Mouse (Mus musculus): ENCODE measurements around the gene Gucy1b2.

The Gucy1b2 gene

GRCm38 (mm10) chr14:62443840-62444430, 12.2 kb downstream of the Gucy1b2 start:
- no peak for DNase-seq

GRCm38 (mm10) chr14:62442971-62443370, 13.1 kb downstream of the Gucy1b2 start:
- DNase-seq, result no peak

GRCm38 (mm10) chr14:62440036-62440435, 16.1 kb downstream of the Gucy1b2 start:
- peak in 1 of 2 experiments; percentile 13 for DNase-seq

GRCm38 (mm10) chr14:62438236-62438635, 17.9 kb downstream of the Gucy1b2 start:
- no peak for DNase-seq

GRCm38 (mm10) chr14:62437806-62438205, 18.3 kb downstream of the Gucy1b2 start:
- no peak for DNase-seq

GRCm38 (mm10) chr14:62425277-62425691, 30.8 kb downstream of the Gucy1b2 start:
- no peak for DNase-seq

GRCm38 (mm10) chr14:62422265-62422664, 33.8 kb downstream of the Gucy1b2 start:
- DNase-seq, result no peak

GRCm38 (mm10) chr14:62417501-62417900, 38.6 kb downstream of the Gucy1b2 start:
- no peak for DNase-seq

GRCm38 (mm10) chr14:62416742-62417134, 39.4 kb downstream of the Gucy1b2 start:
- DNase-seq, result peak; percentile 45 to 47

GRCm38 (mm10) chr14:62416007-62416741, 39.9 kb downstream of the Gucy1b2 start:
- DNase-seq, result peak in 1 of 2 experiments; percentile 32

- no peak for DNase-seq
Measured at GRCm38 (mm10) chr14:62395346-62395745, 60.7 kb downstream of the Gucy1b2 start.

- DNase-seq, result peak in 1 of 2 experiments; percentile 54
Measured at GRCm38 (mm10) chr14:62392754-62393153, 63.3 kb downstream of the Gucy1b2 start.

- no peak for DNase-seq
Measured at GRCm38 (mm10) chr14:62389729-62390536, 66.2 kb downstream of the Gucy1b2 start.

- DNase-seq, result peak in 1 of 2 experiments; percentile 25
Measured at GRCm38 (mm10) chr14:62389064-62389728, 66.9 kb downstream of the Gucy1b2 start.

- DNase-seq, result no peak
Measured at GRCm38 (mm10) chr14:62383786-62384299, 72.2 kb downstream of the Gucy1b2 start.

- DNase-seq, result no peak
Measured at GRCm38 (mm10) chr14:62383109-62383508, 73.0 kb downstream of the Gucy1b2 start.

- DNase-seq, result no peak
Measured at GRCm38 (mm10) chr14:62380606-62381005, 75.5 kb downstream of the Gucy1b2 start.

GRCm38 (mm10) chr14:62379391-62379790, 76.7 kb downstream of the Gucy1b2 start:
- no peak for DNase-seq

- no peak for DNase-seq
Measured at GRCm38 (mm10) chr14:62376115-62376514, 80.0 kb downstream of the Gucy1b2 start.

GRCm38 (mm10) chr14:62375694-62376093, 80.4 kb downstream of the Gucy1b2 start:
- DNase-seq, result peak; percentile 19 to 27

- no peak for DNase-seq
Measured at GRCm38 (mm10) chr14:62374001-62374400, 82.1 kb downstream of the Gucy1b2 start.

- DNase-seq, result peak; percentile 30 to 59
Measured at GRCm38 (mm10) chr14:62370819-62371218, 85.3 kb downstream of the Gucy1b2 start.

GRCm38 (mm10) chr14:62363774-62364173, 92.3 kb downstream of the Gucy1b2 start:
- no peak for DNase-seq

Measured in lung, postnatal 4 days (tissue).